In genomic region chr11:76178726-76179494, GRCm38 (mm10) we compare ENCODE assay signal across 8 mouse cellular contexts. TPM values are rescaled to one million over a fixed set of nuclear protein-coding genes. Genes with fewer than 3 reads are reported as not detected.
A peak's percentile ranks its signal among the peaks of the same experiment; 100 is the strongest.
DNase-seq lines count a peak whose midpoint lies in the region; ATAC-seq and TF ChIP-seq lines count a peak whose summit lies in the region.

No protein-coding gene starts in this region.

- TF ChIP-seq CTCF in cerebellum, adult 2 months (IDR thresholded peaks at IDR 0.05; ENCODE audit: borderline replicate concordance, insufficient read depth, low read depth, low read length) = no peak
- TF ChIP-seq CTCF in kidney, adult 2 months (conservative IDR thresholded peaks at IDR 0.05; ENCODE audit: insufficient read depth, insufficient read length, low read depth, low read length) = no peak

- no peaks in the 10 kb centered on the region; the same call in 1 of the 2 replicates for H3K36me3 ChIP-seq in kidney, adult 2 months (ENCODE audit: control insufficient read depth, insufficient read depth, low read length)

- no peaks in the 10 kb centered on the region for H3K27me3 ChIP-seq in cerebellum, adult 2 months (ENCODE audit: control insufficient read depth, insufficient read depth, low read length)
- H3K27me3 ChIP-seq in kidney, adult 2 months (replicated peaks; ENCODE audit: control insufficient read depth, insufficient read depth, low read length) = no peaks in the 10 kb centered on the region

- peak overlapping the region; percentile 95 for H3K4me3 ChIP-seq in cerebellum, adult 2 months (replicated peaks; ENCODE audit: insufficient read depth, low read depth, low read length)
- peak overlapping the region; percentile 93 for H3K4me3 ChIP-seq in kidney, adult 2 months (ENCODE audit: insufficient read depth, low read depth, low read length)

- WGBS in cerebellum, adult 2 months = under 1% methylated on average over 28 of the region's 28 CpGs
- WGBS in kidney, adult 2 months = under 1% methylated on average over 28 of the region's 28 CpGs

- no peaks in the 10 kb centered on the region for H3K4me1 ChIP-seq in cerebellum, adult 2 months (ENCODE audit: control insufficient read depth, insufficient read depth, low read length)
- no peaks in the 10 kb centered on the region for H3K4me1 ChIP-seq in kidney, adult 2 months (ENCODE audit: control insufficient read depth, insufficient read depth, low read length)

- no peak for TF ChIP-seq POLR2A in cerebellum, adult 2 months (IDR thresholded peaks at IDR 0.05; ENCODE audit: borderline replicate concordance, insufficient read depth, low read length)
- TF ChIP-seq POLR2A in kidney, adult 2 months (IDR thresholded peaks at IDR 0.05; ENCODE audit: low read depth, low read length) = no peak

- H3K27ac ChIP-seq in cerebellum, adult 2 months (ENCODE audit: insufficient read depth, low read length) = peak overlapping the region; percentile 57
- H3K27ac ChIP-seq in kidney, adult 2 months (ENCODE audit: insufficient read depth, low read depth, low read length) = peak overlapping the region; percentile 71

- peak; percentile 12; the same call in 1 of the 2 replicates for ATAC-seq in monocyte, adult 5-6 weeks (replicated peaks; ENCODE audit: insufficient number of reproducible peaks, low FRiP score, low TSS enrichment, poor library complexity, severe bottlenecking)

- peak; percentile 54 for DNase-seq in layer of hippocampus, adult 11-12 months (ENCODE audit: low spot score)
- DNase-seq in layer of hippocampus, adult 9-10 months (ENCODE audit: low spot score) = no peak
- DNase-seq in cerebellum, adult 2 months = peak; percentile 22 to 32
- peak; percentile 25 to 69 for DNase-seq in frontal cortex, adult 2 months (ENCODE audit: extremely low spot score in 1 of 2, low spot score in 1 of 2)
- peak; percentile 61 for DNase-seq in kidney, adult 2 months
- DNase-seq in liver = peak; percentile 53
- peak; percentile 20 for DNase-seq in testis, postnatal 14 days (ENCODE audit: low spot score)

RNA-seq across cellular contexts. Expression of gene Vps53, which starts 0.5 kb away (rescaled TPM):
- 64.3 and 70.8 TPM in 2 replicates for polyA plus RNA-seq in cerebellum, adult 2 months (2012; rRNA removed)
- 53.3 and 54.6 TPM in 2 replicates for polyA plus RNA-seq in frontal cortex, adult 2 months (2012; rRNA removed)
- polyA plus RNA-seq in kidney, adult 2 months (2012; rRNA removed) = 46.2 and 47.5 TPM in 2 replicates
- total RNA-seq in monocyte, adult 5-6 weeks (2017) = 39.4 to 43.8 TPM (median 41.9 TPM) in 3 replicates

RNA-seq across cellular contexts. Expression of gene Fam57a, which starts 0.6 kb away (rescaled TPM):
- 25.7 and 29.2 TPM in 2 replicates for polyA plus RNA-seq in cerebellum, adult 2 months (2012; rRNA removed)
- polyA plus RNA-seq in frontal cortex, adult 2 months (2012; rRNA removed) = 26.0 and 26.1 TPM in 2 replicates
- 5.8 and 6.1 TPM in 2 replicates for polyA plus RNA-seq in kidney, adult 2 months (2012; rRNA removed)
- 0.85 to 1.8 TPM (median 1.4 TPM) in 3 replicates for total RNA-seq in monocyte, adult 5-6 weeks (2017)

RNA-seq across cellular contexts. Expression of gene Dbil5, which starts 38.5 kb away (rescaled TPM):
- 1.2 and 1.4 TPM in 2 replicates for polyA plus RNA-seq in cerebellum, adult 2 months (2012; rRNA removed)
- polyA plus RNA-seq in frontal cortex, adult 2 months (2012; rRNA removed) = 1.4 and 1.5 TPM in 2 replicates
- polyA plus RNA-seq in kidney, adult 2 months (2012; rRNA removed) = 0.58 and 1.1 TPM in 2 replicates
- 0.97 TPM in 1 of 3 replicates, not detected in the others for total RNA-seq in monocyte, adult 5-6 weeks (2017)

RNA-seq across cellular contexts. Expression of gene Gemin4, which starts 38.6 kb away (rescaled TPM):
- 7.9 and 8.5 TPM in 2 replicates for polyA plus RNA-seq in cerebellum, adult 2 months (2012; rRNA removed)
- polyA plus RNA-seq in frontal cortex, adult 2 months (2012; rRNA removed) = 5.3 and 8.0 TPM in 2 replicates
- 5.1 TPM in 2 replicates for polyA plus RNA-seq in kidney, adult 2 months (2012; rRNA removed)
- total RNA-seq in monocyte, adult 5-6 weeks (2017) = 2.3 to 4.5 TPM in 2 of 3 replicates, not detected in the other
